Mouse (Mus musculus) ES-E14 (cell line): ENCODE measurements at regions not wholly inside any gene's neighbourhood (a gene's known extent, or its start where the extent isn't known, plus 50 kb on each side); places are given as distances from the start of the nearest gene placed in this dataset.

Source experiments
- DNase-seq: peaks from one replicate; pipeline ENCODE4 v3.0.0-alpha.2; 2013; ENCODE audit warnings: low read depth, low spot score
- H3K27ac ChIP-seq: 2 replicates; pipeline ENCODE4 v1.5.1; 2012; ENCODE audit warnings: low read depth, mild to moderate bottlenecking, low read length, moderate library complexity, mixed read lengths; ENCODE audit not compliant: poor library complexity, insufficient read depth, severe bottlenecking
- H3K36me3 ChIP-seq: 2 replicates; pipeline ENCODE4 v1.6.1; 2012; ENCODE audit warnings: mild to moderate bottlenecking, low read length, moderate library complexity, mixed read lengths; ENCODE audit not compliant: control insufficient read depth, poor library complexity, insufficient read depth, severe bottlenecking
- H3K4me1 ChIP-seq, 2 experiments: fragments of 150-350 bp in 1 of 2; sonication (generic) in 1 of 2; 2 replicates each; pipeline ENCODE4 v1.6.1; 2012; ENCODE audit warnings: low read length in 2 of 2, mild to moderate bottlenecking in 1 of 2, mixed read lengths in 1 of 2; ENCODE audit not compliant: control insufficient read depth in 2 of 2, insufficient read depth in 2 of 2, poor library complexity in 1 of 2
- H3K4me3 ChIP-seq, 2 experiments: fragments of 150-350 bp in 1 of 2; sonication (generic) in 1 of 2; 2 replicates each; pipeline ENCODE4 v1.5.1; 2012; ENCODE audit warnings: low read length in 2 of 2, low read depth in 1 of 2, mild to moderate bottlenecking in 1 of 2, mixed read lengths in 1 of 2; ENCODE audit not compliant: insufficient read depth in 1 of 2, poor library complexity in 1 of 2, severe bottlenecking in 1 of 2
- H3K9ac ChIP-seq: 2 replicates; pipeline ENCODE4 v1.6.1; 2012; ENCODE audit warnings: low read depth, mild to moderate bottlenecking, low read length, mixed read lengths; ENCODE audit not compliant: poor library complexity, insufficient read depth, severe bottlenecking
- H3K9me3 ChIP-seq: fragments of 150-350 bp; sonication (generic); 2 replicates; pipeline ENCODE4 v1.6.1; 2012; ENCODE audit warnings: low read depth, mild to moderate bottlenecking, low read length; ENCODE audit not compliant: control insufficient read depth, insufficient read depth
- CHD2 ChIP-seq: IDR thresholded peaks from 2 replicates; pipeline ENCODE4 v1.6.1; 2014; ENCODE audit warnings: mild to moderate bottlenecking, low read depth, low read length, inconsistent platforms
- HCFC1 ChIP-seq: IDR thresholded peaks from 2 replicates; pipeline ENCODE4 v1.6.1; 2012; ENCODE audit warnings: low read length, inconsistent platforms, borderline replicate concordance; ENCODE audit not compliant: insufficient read depth
- MAFK ChIP-seq: IDR thresholded peaks from 2 replicates; pipeline ENCODE4 v1.6.1; 2014; ENCODE audit warnings: mild to moderate bottlenecking, low read depth, low read length, inconsistent platforms; ENCODE audit not compliant: insufficient read depth
- ZC3H11A ChIP-seq: IDR thresholded peaks from 2 replicates; pipeline ENCODE4 v1.6.1; 2012; ENCODE audit warnings: low read depth, mild to moderate bottlenecking, inconsistent platforms, low read length, borderline replicate concordance
- ZNF384 ChIP-seq: IDR thresholded peaks from 2 replicates; pipeline ENCODE4 v1.6.1; 2012; ENCODE audit warnings: low read depth, low read length, inconsistent platforms
- in situ Hi-C, 2 experiments: fragments of 600-800 bp; cut with MboI; formaldehyde crosslinking; loops; one replicate each; pipeline ENCODE4 v1.15.1; 2025; ENCODE audit warnings: low sequenced_read_pairs in 2 of 2, inconsistent platforms in 1 of 2; ENCODE audit not compliant: unreplicated experiment in 2 of 2

- H3K4me1 ChIP-seq: no peaks in the 10 kb centered on the region
- H3K4me3 ChIP-seq: no peak overlapping the region
- H3K36me3 ChIP-seq: no peaks in the 10 kb centered on the region
- no peak for DNase-seq
- no peaks in the 10 kb centered on the region for H3K9me3 ChIP-seq
- H3K9ac ChIP-seq: no peak overlapping the region
- no peak overlapping the region for H3K27ac ChIP-seq
- in situ Hi-C loops: no loop called here
- TF ChIP-seq ZNF384: no peak
- TF ChIP-seq ZC3H11A: no peak
- TF ChIP-seq MAFK: no peak
- TF ChIP-seq CHD2: no peak
- TF ChIP-seq HCFC1: no peak
These were observed 619.7 kb downstream of the Nova1 start for GRCm38 (mm10) chr12:46199076-46199475.

DNA sequence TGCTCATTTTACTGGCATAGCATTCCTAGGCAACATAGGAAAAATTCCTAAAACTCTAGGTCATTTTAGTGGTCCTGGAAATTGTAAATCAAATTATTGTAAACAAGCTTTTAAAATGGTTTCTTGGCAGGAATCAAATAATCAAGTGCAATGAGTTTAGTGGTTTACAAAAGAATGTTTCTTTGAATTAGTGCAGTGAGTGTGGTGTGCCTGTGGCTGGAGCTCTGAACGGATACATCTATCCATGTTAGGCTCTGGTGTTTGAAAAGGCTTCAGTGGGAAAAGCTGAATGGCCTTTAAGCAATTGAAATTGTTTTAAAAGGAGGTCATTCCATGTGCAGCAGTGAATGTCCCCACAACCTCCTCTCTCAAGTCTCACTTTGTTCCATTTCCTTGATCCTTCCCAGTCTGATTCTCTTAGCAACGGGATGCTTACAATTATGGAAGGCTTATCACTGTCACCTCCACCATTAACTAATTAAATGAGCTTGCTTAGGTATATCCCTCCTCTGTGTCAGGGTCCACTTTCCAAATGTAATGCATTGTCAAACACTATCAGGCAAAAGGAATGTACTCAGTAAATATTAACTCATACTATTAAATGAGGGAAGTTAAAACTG is 621.1 kb downstream of the Nova1 start:
- no peak for DNase-seq
- TF ChIP-seq ZNF384: no peak
- no peak for TF ChIP-seq CHD2
- in situ Hi-C loops: no loop called here
- Histone ChIP-seq H3K4me1 (no peaks in the 10 kb centered on the region), H3K4me3 (no peak overlapping the region), H3K9ac (no peak overlapping the region), H3K36me3 (no peaks in the 10 kb centered on the region), H3K27ac (no peak overlapping the region), H3K9me3 (no peaks in the 10 kb centered on the region)

GRCm38 (mm10) chr12:46194173-46194572 is 624.6 kb downstream of the Nova1 start:
- TF ChIP-seq HCFC1 (no peak), CHD2 (no peak), ZNF384 (no peak), ZC3H11A (no peak), MAFK (no peak)
- H3K36me3 ChIP-seq: no peaks in the 10 kb centered on the region
- no peaks in the 10 kb centered on the region for H3K4me1 ChIP-seq
- H3K27ac ChIP-seq: no peak overlapping the region
- H3K4me3 ChIP-seq: no peak overlapping the region
- no peak for DNase-seq
- in situ Hi-C loops: no loop called here
- H3K9ac ChIP-seq: no peak overlapping the region
- H3K9me3 ChIP-seq: no peaks in the 10 kb centered on the region
